Mouse (Mus musculus) 3T3-L1 (cell line): ENCODE measurements at regions not wholly inside any gene's neighbourhood (a gene's known extent, or its start where the extent isn't known, plus 50 kb on each side); places are given as distances from the start of the nearest gene placed in this dataset.
A peak's percentile ranks its signal among the peaks of the same experiment; 100 is the strongest.

Source experiments
- DNase-seq: peaks from one replicate; pipeline ENCODE4 v3.0.0-alpha.2; 2015; ENCODE audit warnings: low read depth, low spot score

- DNase-seq = no peak
Observed at GRCm38 (mm10) chr14:61696290-61696842, 89.1 kb downstream of the Kcnrg start.

- DNase-seq = no peak
Observed at GRCm38 (mm10) chr14:61696886-61697554, 89.8 kb downstream of the Kcnrg start.

- DNase-seq = no peak
Observed at GRCm38 (mm10) chr14:61697704-61698103, 90.4 kb downstream of the Kcnrg start.

- peak; percentile 5 for DNase-seq
Observed at GRCm38 (mm10) chr14:61698358-61699055, 91.2 kb downstream of the Kcnrg start.

- DNase-seq = no peak
Observed at GRCm38 (mm10) chr14:61699638-61700037, 92.4 kb downstream of the Kcnrg start.

GRCm38 (mm10) chr14:61701131-61701530 lies 93.9 kb downstream of the Kcnrg start:
- DNase-seq = no peak

- DNase-seq = no peak
Observed at GRCm38 (mm10) chr14:61703916-61704315, 96.7 kb downstream of the Kcnrg start.

GRCm38 (mm10) chr14:61706984-61707383 lies 99.7 kb downstream of the Kcnrg start:
- no peak for DNase-seq

GRCm38 (mm10) chr14:61708331-61708730 lies 101.1 kb downstream of the Kcnrg start:
- peak; percentile 6 for DNase-seq

- peak; percentile 23 for DNase-seq
Observed at GRCm38 (mm10) chr14:61715746-61716145, 108.5 kb downstream of the Kcnrg start.

GRCm38 (mm10) chr14:61718392-61719124 lies 111.3 kb downstream of the Kcnrg start:
- peak; percentile 4 for DNase-seq

- no peak for DNase-seq
Observed at GRCm38 (mm10) chr14:61721302-61721701, 114.0 kb downstream of the Kcnrg start.

GRCm38 (mm10) chr14:61724942-61725341 lies 117.7 kb downstream of the Kcnrg start:
- DNase-seq = no peak

GRCm38 (mm10) chr14:61728562-61728961 lies 121.3 kb downstream of the Kcnrg start:
- no peak for DNase-seq

- DNase-seq = no peak
Observed at GRCm38 (mm10) chr14:61735541-61735940, 128.3 kb downstream of the Kcnrg start.

- DNase-seq = peak; percentile 39
Observed at GRCm38 (mm10) chr14:61736384-61737322, 129.4 kb downstream of the Kcnrg start.

- DNase-seq = peak; percentile 67
Observed at GRCm38 (mm10) chr14:61737504-61738040, 130.3 kb downstream of the Kcnrg start.

- peak; percentile 44 for DNase-seq
Observed at GRCm38 (mm10) chr14:61739453-61739852, 132.2 kb downstream of the Kcnrg start.

- DNase-seq = peak; percentile 64
Observed at GRCm38 (mm10) chr14:61743855-61744408, 136.7 kb downstream of the Kcnrg start.

- DNase-seq = no peak
Observed at GRCm38 (mm10) chr14:61753421-61753820, 146.2 kb downstream of the Kcnrg start.
